Mouse (Mus musculus) neural tube, embryonic 11.5 days (tissue): ENCODE measurements around the gene Wdpcp. TPM values are rescaled to one million over a fixed set of nuclear protein-coding genes. Genes with fewer than 3 reads are reported as not detected.
"Not testable (repeated sequence)": the region's sequence is repeated elsewhere in the genome, so short reads cannot be mapped to it uniquely, and the experiment has no call there.

ENCODE experiments used
- ATAC-seq: fragments of 200-750 bp; cut with Nextera tagmentation; 2 replicates; pipeline ENCODE4 v1.8.0; 2017; ENCODE audit warnings: moderate number of reproducible peaks, mild to moderate bottlenecking, moderate TSS enrichment, moderate library complexity; ENCODE audit not compliant: insufficient read depth, low FRiP score, low TSS enrichment
- DNase-seq: peaks from one replicate; pipeline ENCODE4 v3.0.0-alpha.2; 2015; ENCODE audit warnings: low spot score
- H3K27ac ChIP-seq: fragments of 300-500 bp; sonication (generic); 2 replicates; pipeline ENCODE4 v1.5.1; 2014; ENCODE audit warnings: low read depth, mild to moderate bottlenecking, low read length
- H3K27me3 ChIP-seq: fragments of 300-500 bp; sonication (generic); 2 replicates; pipeline ENCODE4 v1.6.1; 2014; ENCODE audit warnings: mild to moderate bottlenecking, low read length, mixed read lengths; ENCODE audit not compliant: control insufficient read depth, insufficient read depth
- H3K36me3 ChIP-seq: fragments of 300-500 bp; sonication (generic); 2 replicates; pipeline ENCODE4 v1.6.1; 2014; ENCODE audit warnings: mild to moderate bottlenecking, low read length, moderate library complexity, mixed read lengths; ENCODE audit not compliant: control insufficient read depth, insufficient read depth
- H3K4me1 ChIP-seq: fragments of 300-500 bp; sonication (generic); 2 replicates; pipeline ENCODE4 v1.6.1; 2014; ENCODE audit warnings: low read length, mixed read lengths; ENCODE audit not compliant: control insufficient read depth, insufficient read depth
- H3K4me2 ChIP-seq: fragments of 300-500 bp; sonication (generic); 2 replicates; pipeline ENCODE4 v1.6.1; 2014; ENCODE audit warnings: low read depth, mild to moderate bottlenecking, moderate library complexity
- H3K4me3 ChIP-seq: fragments of 300-500 bp; sonication (generic); 2 replicates; pipeline ENCODE4 v1.5.1; 2014; ENCODE audit warnings: low read depth, low read length
- H3K9ac ChIP-seq: fragments of 300-500 bp; sonication (generic); 2 replicates; pipeline ENCODE4 v1.6.1; 2014; ENCODE audit warnings: mild to moderate bottlenecking, low read length
- H3K9me3 ChIP-seq: fragments of 300-500 bp; sonication (generic); 2 replicates; pipeline ENCODE4 v1.6.1; 2016; ENCODE audit warnings: low read length; ENCODE audit not compliant: control insufficient read depth
- WGBS: fragments of 180-500 bp; shearing (Covaris S2); extraction: QIAGEN DNeasy Blood & Tissue Kit; methylation state at CpG from one replicate; pipeline ENCODE4 v1.1.7; 2014; 5-methylcytosine and 5-hydroxymethylcytosine counted together
- polyA plus RNA-seq: library from polyadenylated mRNA; unstranded; fragments of >200 nt; fragmentation: Nextera tagmentation; extraction: Ambion mirVana; gene quantifications from 2 replicates; pipeline ENCODE4 v1.2.1, GENCODE M21; 2014

Wdpcp gene
- polyA plus RNA-seq, result 8.8 and 10.0 TPM in 2 replicates

DNA sequence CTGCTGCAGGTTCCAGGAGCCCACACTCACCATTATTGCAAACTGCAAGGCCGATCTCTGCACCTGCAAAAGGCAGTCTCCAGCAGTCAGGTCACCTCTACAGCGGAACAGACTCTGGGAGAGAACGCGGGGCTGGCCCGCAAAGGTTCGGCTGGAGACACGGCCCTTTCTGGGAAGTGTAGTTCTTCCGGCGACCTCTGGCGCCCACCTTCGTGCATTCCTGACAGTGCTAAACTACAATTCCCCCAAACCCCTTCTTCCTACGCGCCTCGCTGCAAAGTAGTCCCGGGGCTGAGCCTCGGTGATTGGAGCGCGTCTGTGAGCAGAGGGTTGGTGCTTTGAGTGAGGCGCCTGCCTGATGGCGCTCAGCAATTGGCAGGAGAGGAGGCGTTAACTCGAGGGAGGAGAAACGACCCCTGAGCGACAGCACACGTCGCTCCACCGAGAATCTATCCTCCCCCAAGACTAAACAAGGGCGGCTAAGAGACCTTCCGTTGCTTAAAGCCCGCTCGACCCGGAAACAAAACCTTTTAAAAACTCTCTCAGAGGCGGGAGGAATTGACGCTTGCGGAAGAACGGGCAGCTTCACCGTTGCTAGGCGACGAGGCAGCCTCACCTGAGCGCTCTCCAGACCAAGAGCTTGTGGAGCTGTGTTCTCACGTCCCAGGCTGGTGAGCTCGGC lies at the start of gene Wdpcp, which contains the start of gene Mdh1:
Wdpcp (plus strand) TSS at position 536 of the 682 bp plus-strand sequence.
Mdh1 (minus strand) TSS at position 668 of the 682 bp plus-strand sequence.
- Histone ChIP-seq H3K27ac (peak within 1 kb of the TSS; percentile 11; the same call in 1 of the 2 replicates), H3K4me1 (peaks cover 6% of the 10 kb centered on the region; the same call in 1 of the 2 replicates), H3K27me3 (no peaks in the 10 kb centered on the region), H3K9me3 (no peaks in the 10 kb centered on the region), H3K4me3 (peak within 1 kb of the TSS; percentile 69), H3K36me3 (no peaks in the 10 kb centered on the region), H3K4me2 (peak within 1 kb of the TSS; percentile 51), H3K9ac (peak within 1 kb of the TSS; percentile 64)
- under 1% methylated on average over 42 of the region's 42 CpGs for WGBS
- peak; percentile 96 for DNase-seq
- peak; percentile 99 for ATAC-seq

DNA sequence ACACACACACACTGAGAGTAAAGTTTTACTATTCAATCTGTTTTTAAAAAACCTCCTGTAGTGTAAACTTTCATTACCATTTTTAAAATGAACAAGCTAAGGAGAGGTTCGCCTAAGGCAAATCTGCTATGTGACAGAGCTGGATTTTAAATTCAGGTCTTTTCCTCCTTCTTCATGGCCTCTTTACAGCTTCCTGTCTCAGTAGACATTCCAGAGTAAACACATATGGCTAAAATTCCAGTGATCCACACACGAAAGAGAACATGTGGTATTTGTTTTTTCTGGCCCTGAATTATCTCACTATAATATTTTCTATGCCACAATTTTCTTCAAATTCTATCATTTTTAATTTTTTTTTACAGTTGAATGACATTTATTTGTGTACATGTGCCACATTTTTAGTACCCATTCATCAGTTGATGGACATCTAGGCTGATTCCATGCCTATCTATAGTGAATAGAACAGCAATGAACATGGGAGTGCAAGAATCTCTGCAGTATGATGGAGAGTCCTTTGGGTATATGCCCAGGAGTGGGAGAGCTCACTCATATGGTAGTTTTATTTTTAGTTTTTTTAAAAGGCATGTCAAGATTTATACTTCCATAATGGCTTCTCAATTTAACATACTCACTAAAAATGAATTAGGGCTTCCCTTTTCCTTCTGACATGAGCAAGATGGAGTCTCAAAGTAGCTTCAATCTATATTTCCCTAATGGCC lies 43.2 kb upstream of the Wdpcp start:
- Histone ChIP-seq H3K4me3 (no peak overlapping the region), H3K27ac (no peak overlapping the region), H3K9ac (no peak overlapping the region), H3K4me2 (no peak overlapping the region), H3K4me1 (no peaks in the 10 kb centered on the region), H3K27me3 (no peaks in the 10 kb centered on the region), H3K36me3 (no peaks in the 10 kb centered on the region), H3K9me3 (no peaks in the 10 kb centered on the region)
- WGBS, result 63% methylated on average over 2 of the region's 2 CpGs
- ATAC-seq (no peak), DNase-seq (no peak)

- not testable (repeated sequence) for H3K4me2 ChIP-seq, H3K27me3 ChIP-seq, H3K9me3 ChIP-seq, DNase-seq, H3K9ac ChIP-seq, ATAC-seq, H3K27ac ChIP-seq, H3K4me1 ChIP-seq, H3K4me3 ChIP-seq, H3K36me3 ChIP-seq
- 88% methylated on average over 2 of the region's 2 CpGs for WGBS
These were observed 41.2 kb upstream of the Wdpcp start for GRCm38 (mm10) chr11:21530856-21531255.

- no peak for DNase-seq
- Histone ChIP-seq H3K4me1 (no peaks in the 10 kb centered on the region), H3K9me3 (no peaks in the 10 kb centered on the region), H3K36me3 (no peaks in the 10 kb centered on the region), H3K27me3 (no peaks in the 10 kb centered on the region), H3K9ac (no peak overlapping the region), H3K4me3 (no peak overlapping the region), H3K4me2 (no peak overlapping the region), H3K27ac (no peak overlapping the region)
- 58% methylated on average over 2 of the region's 2 CpGs for WGBS
- ATAC-seq, result no peak
These were observed 32.0 kb upstream of the Wdpcp start for GRCm38 (mm10) chr11:21540072-21540471.

DNA sequence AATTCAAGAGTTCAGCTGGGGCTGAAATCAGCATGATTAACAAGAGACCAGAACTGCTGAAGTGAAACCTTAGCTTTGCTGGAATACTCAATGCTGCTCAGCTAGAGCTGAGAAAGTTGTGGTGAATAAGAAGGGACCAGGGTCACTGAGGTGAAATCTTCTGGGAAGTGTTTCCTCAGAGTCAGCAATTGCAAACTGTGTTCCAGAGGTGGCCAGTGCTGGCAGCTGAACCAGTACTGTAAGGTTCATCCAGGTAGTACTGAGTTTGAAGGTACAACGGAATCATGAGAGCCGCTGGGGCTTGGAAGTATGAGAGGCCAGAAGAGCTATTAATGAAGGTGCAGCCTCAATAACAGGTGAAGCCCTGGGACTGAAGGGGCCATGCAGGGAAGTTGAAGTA lies 31.4 kb upstream of the Wdpcp start:
- ATAC-seq, result no peak
- 91% methylated on average over 2 of the region's 2 CpGs for WGBS
- no peak overlapping the region for H3K4me2 ChIP-seq

DNA sequence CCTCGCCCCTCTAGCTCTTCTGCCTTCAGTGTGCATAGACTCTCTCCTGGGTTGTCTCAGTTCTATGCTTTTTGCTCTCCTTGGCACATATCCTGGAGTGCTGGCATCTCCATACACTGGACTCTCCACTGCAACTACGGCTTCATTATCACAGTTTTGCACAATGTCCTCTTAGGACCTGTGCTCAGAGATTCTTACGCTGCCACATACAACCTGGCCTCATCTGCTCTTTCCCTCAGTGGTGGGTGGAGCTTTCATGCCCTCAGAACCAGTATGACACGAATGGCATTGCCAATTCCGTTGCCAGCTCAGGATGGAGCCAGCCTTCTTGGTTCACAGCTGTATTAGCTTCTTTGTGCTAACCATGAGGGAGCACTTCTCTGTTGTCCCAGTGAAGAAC lies 29.3 kb upstream of the Wdpcp start:
- Histone ChIP-seq H3K4me1 (no peaks in the 10 kb centered on the region), H3K27me3 (no peaks in the 10 kb centered on the region), H3K4me2 (no peak overlapping the region), H3K36me3 (no peaks in the 10 kb centered on the region), H3K9me3 (no peaks in the 10 kb centered on the region), H3K4me3 (no peak overlapping the region), H3K27ac (no peak overlapping the region), H3K9ac (no peak overlapping the region)
- 89% methylated on average over 5 of the region's 5 CpGs for WGBS
- DNase-seq, result no peak
- ATAC-seq, result no peak

More for the DNA sequence above, 31.4 kb upstream of the Wdpcp start:
- Histone ChIP-seq H3K4me1 (no peaks in the 10 kb centered on the region), H3K27ac (no peak overlapping the region), H3K9ac (no peak overlapping the region), H3K27me3 (no peaks in the 10 kb centered on the region), H3K4me3 (no peak overlapping the region), H3K36me3 (no peaks in the 10 kb centered on the region), H3K9me3 (no peaks in the 10 kb centered on the region)
- no peak for DNase-seq

DNA sequence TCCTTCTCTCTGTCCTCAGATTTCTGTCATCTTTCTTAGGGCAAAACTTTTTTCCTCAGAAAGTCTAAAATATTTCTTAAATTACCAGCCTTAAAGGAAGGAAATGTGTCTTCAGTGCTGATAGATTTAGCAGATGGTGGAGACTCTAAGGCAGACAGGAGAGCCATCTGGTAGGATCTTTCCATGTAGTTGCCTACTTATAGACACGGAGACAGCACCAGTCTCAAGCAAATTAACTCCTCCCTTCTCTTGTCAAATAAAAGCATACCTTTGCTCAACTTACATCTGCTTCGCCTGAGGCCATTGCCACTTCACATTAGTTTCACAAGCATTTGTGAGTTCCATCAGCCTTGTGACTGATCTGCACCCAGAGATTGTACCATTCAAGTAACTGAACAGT lies 27.0 kb upstream of the Wdpcp start:
- no peaks in the 10 kb centered on the region for H3K27me3 ChIP-seq
- 82% methylated on average over 2 of the region's 2 CpGs for WGBS
- H3K9me3 ChIP-seq, result no peaks in the 10 kb centered on the region
- DNase-seq (no peak), ATAC-seq (no peak)
- no peak overlapping the region for H3K4me3 ChIP-seq
- H3K9ac ChIP-seq, result no peak overlapping the region
- H3K27ac ChIP-seq, result no peak overlapping the region
- no peak overlapping the region for H3K4me2 ChIP-seq
- no peaks in the 10 kb centered on the region for H3K4me1 ChIP-seq
- H3K36me3 ChIP-seq, result no peaks in the 10 kb centered on the region

- Histone ChIP-seq H3K4me2 (no peak overlapping the region), H3K27me3 (no peaks in the 10 kb centered on the region), H3K36me3 (no peaks in the 10 kb centered on the region), H3K9me3 (no peaks in the 10 kb centered on the region), H3K4me3 (no peak overlapping the region), H3K27ac (no peak overlapping the region), H3K4me1 (no peaks in the 10 kb centered on the region), H3K9ac (no peak overlapping the region)
- no peak for ATAC-seq
- DNase-seq, result no peak
These were observed 26.1 kb upstream of the Wdpcp start for GRCm38 (mm10) chr11:21545951-21546350.

DNA sequence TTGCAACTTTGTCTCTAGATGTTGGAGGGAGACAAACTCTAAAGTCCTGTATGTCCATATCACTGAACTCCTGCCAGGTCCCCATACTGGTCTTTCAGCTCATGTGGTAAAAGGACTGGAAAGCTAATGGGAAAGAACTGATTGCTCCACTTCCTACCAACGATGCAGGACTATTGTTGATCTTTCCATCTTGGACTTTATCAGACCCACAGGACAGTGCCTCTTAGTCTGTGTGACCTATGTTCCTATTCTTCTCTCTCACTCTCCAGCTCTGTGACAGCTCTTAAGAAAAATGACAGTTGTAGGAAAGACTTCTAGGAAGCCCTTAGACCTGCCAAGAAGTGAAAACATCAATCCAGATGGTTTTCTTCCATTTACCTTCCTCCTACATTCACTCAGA lies 25.4 kb upstream of the Wdpcp start:
- ATAC-seq, result no peak

More for the DNA sequence above, 25.4 kb upstream of the Wdpcp start:
- H3K4me3 ChIP-seq, result no peak overlapping the region
- H3K9me3 ChIP-seq, result no peaks in the 10 kb centered on the region
- H3K4me2 ChIP-seq, result no peak overlapping the region
- H3K9ac ChIP-seq, result no peak overlapping the region
- H3K36me3 ChIP-seq, result no peaks in the 10 kb centered on the region
- no peak for DNase-seq
- 73% methylated on average over 1 of the region's 1 CpGs for WGBS
- H3K27ac ChIP-seq, result no peak overlapping the region
- no peaks in the 10 kb centered on the region for H3K4me1 ChIP-seq
- H3K27me3 ChIP-seq, result no peaks in the 10 kb centered on the region
